Mouse (Mus musculus) E14TG2a.4 (cell line): ENCODE measurements around the gene Hypk.
"Not testable (repeated sequence)": the region's sequence is repeated elsewhere in the genome, so short reads cannot be mapped to it uniquely, and the experiment has no call there.

Experiments used
- CTCF ChIP-seq: conservative IDR thresholded peaks from 2 replicates; pipeline ENCODE4 v1.5.1; 2014; ENCODE audit warnings: low read length
- NANOG ChIP-seq: IDR thresholded peaks from 2 replicates; pipeline ENCODE4 v1.6.1; 2014; ENCODE audit warnings: borderline replicate concordance, low read length, mixed read lengths
- POU5F1 ChIP-seq: IDR thresholded peaks from 2 replicates; pipeline ENCODE4 v1.6.1; 2014; ENCODE audit warnings: low read length, borderline replicate concordance

DNA sequence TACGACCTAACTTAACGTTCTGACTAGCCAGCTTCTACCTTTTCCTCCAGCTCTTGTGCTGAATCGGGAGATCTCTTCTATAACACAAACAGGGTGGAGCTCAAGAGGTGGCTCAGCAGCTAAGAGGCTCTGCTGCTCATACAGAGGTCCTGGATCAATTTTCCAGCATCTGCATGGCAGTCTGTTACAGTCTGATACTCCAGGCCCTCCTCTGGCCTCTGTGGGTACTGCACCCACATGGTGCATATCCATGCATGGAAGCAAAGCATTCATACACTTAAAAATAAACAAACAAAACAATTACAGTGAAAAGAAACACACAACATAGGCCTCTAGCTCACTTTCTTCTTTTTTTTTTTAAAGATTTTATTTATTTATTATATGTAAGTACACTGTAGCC is 19.7 kb downstream of the Hypk start:
- 0 out of 2 replicates have a peak, but pooled peaks have one; percentile 7 for TF ChIP-seq CTCF
- not testable (repeated sequence) for TF ChIP-seq POU5F1, NANOG
